Mouse (Mus musculus): ENCODE measurements at regions not wholly inside any gene's neighbourhood (a gene's known extent, or its start where the extent isn't known, plus 50 kb on each side); places are given as distances from the start of the nearest gene placed in this dataset.

- no peak for TF ChIP-seq CTCF (conservative IDR thresholded peaks at IDR 0.05)
Observed at GRCm38 (mm10) chr4:82178112-82178511, 527.4 kb downstream of the Nfib start.

GRCm38 (mm10) chr4:82176723-82177122 lies 528.8 kb downstream of the Nfib start:
- Histone ChIP-seq H3K4me3 (no peak overlapping the region), H3K27ac (no peak overlapping the region)
- no peak for DNase-seq (ENCODE audit: low spot score in 2 of 2)
- TF ChIP-seq CTCF (conservative IDR thresholded peaks at IDR 0.05): no peak

More at GRCm38 (mm10) chr4:82178112-82178511, 527.4 kb downstream of the Nfib start:
- no peak for DNase-seq (ENCODE audit: low spot score in 2 of 2)
- no peak overlapping the region for H3K27ac ChIP-seq
- no peak overlapping the region for H3K4me3 ChIP-seq

GRCm38 (mm10) chr4:82173461-82174085 lies 532.0 kb downstream of the Nfib start:
- TF ChIP-seq CTCF (conservative IDR thresholded peaks at IDR 0.05): no peak
- Histone ChIP-seq H3K4me3 (no peak overlapping the region), H3K27ac (no peak overlapping the region)
- DNase-seq (ENCODE audit: low spot score in 2 of 2): no peak

GRCm38 (mm10) chr4:82170930-82171329 lies 534.6 kb downstream of the Nfib start:
- TF ChIP-seq CTCF (conservative IDR thresholded peaks at IDR 0.05): no peak
- Histone ChIP-seq H3K4me3 (no peak overlapping the region), H3K27ac (no peak overlapping the region)
- no peak for DNase-seq (ENCODE audit: low spot score in 2 of 2)

- no peak for DNase-seq (ENCODE audit: low spot score in 2 of 2)
- TF ChIP-seq CTCF (conservative IDR thresholded peaks at IDR 0.05): no peak
- no peak overlapping the region for H3K4me3 ChIP-seq
- H3K27ac ChIP-seq: no peak overlapping the region
Observed at GRCm38 (mm10) chr4:82168032-82168431, 537.5 kb downstream of the Nfib start.

GRCm38 (mm10) chr4:82167396-82167795 lies 538.2 kb downstream of the Nfib start:
- Histone ChIP-seq H3K4me3 (no peak overlapping the region), H3K27ac (no peak overlapping the region)
- DNase-seq (ENCODE audit: low spot score in 2 of 2): no peak
- TF ChIP-seq CTCF (conservative IDR thresholded peaks at IDR 0.05): no peak

GRCm38 (mm10) chr4:82166826-82167225 lies 538.7 kb downstream of the Nfib start:
- Histone ChIP-seq H3K4me3 (no peak overlapping the region), H3K27ac (no peak overlapping the region)
- DNase-seq (ENCODE audit: low spot score in 2 of 2): no peak
- TF ChIP-seq CTCF (conservative IDR thresholded peaks at IDR 0.05): no peak

- H3K4me3 ChIP-seq: no peak overlapping the region
- TF ChIP-seq CTCF (conservative IDR thresholded peaks at IDR 0.05): no peak
- no peak overlapping the region for H3K27ac ChIP-seq
- no peak for DNase-seq (ENCODE audit: low spot score in 2 of 2)
Observed at GRCm38 (mm10) chr4:82166087-82166486, 539.5 kb downstream of the Nfib start.

- H3K4me3 ChIP-seq: no peak overlapping the region
- no peak overlapping the region for H3K27ac ChIP-seq
- TF ChIP-seq CTCF (conservative IDR thresholded peaks at IDR 0.05): no peak
Observed at GRCm38 (mm10) chr4:82164058-82164457, 541.5 kb downstream of the Nfib start.

GRCm38 (mm10) chr4:82161818-82162217 lies 543.7 kb downstream of the Nfib start:
- no peak for DNase-seq (ENCODE audit: low spot score in 2 of 2)
- no peak for TF ChIP-seq CTCF (conservative IDR thresholded peaks at IDR 0.05)
- no peak overlapping the region for H3K4me3 ChIP-seq
- H3K27ac ChIP-seq: no peak overlapping the region

More at GRCm38 (mm10) chr4:82164058-82164457, 541.5 kb downstream of the Nfib start:
- no peak for DNase-seq (ENCODE audit: low spot score in 2 of 2)

GRCm38 (mm10) chr4:82161232-82161631 lies 544.3 kb downstream of the Nfib start:
- TF ChIP-seq CTCF (conservative IDR thresholded peaks at IDR 0.05): no peak
- no peak for DNase-seq (ENCODE audit: low spot score in 2 of 2)
- Histone ChIP-seq H3K4me3 (no peak overlapping the region), H3K27ac (no peak overlapping the region)

GRCm38 (mm10) chr4:82160233-82160632 lies 545.3 kb downstream of the Nfib start:
- Histone ChIP-seq H3K27ac (no peak overlapping the region), H3K4me3 (no peak overlapping the region)
- DNase-seq (ENCODE audit: low spot score in 2 of 2): no peak
- no peak for TF ChIP-seq CTCF (conservative IDR thresholded peaks at IDR 0.05)

- no peak for TF ChIP-seq CTCF (conservative IDR thresholded peaks at IDR 0.05)
- Histone ChIP-seq H3K27ac (no peak overlapping the region), H3K4me3 (no peak overlapping the region)
- no peak for DNase-seq (ENCODE audit: low spot score in 2 of 2)
Observed at GRCm38 (mm10) chr4:82155642-82156320, 549.8 kb downstream of the Nfib start.

- peak; percentile 25 to 46 for DNase-seq (ENCODE audit: low spot score in 2 of 2)
- H3K27ac ChIP-seq: peak overlapping the region; percentile 37; the same call in 1 of the 2 replicates
- H3K4me3 ChIP-seq: no peak overlapping the region
- no peak for TF ChIP-seq CTCF (conservative IDR thresholded peaks at IDR 0.05)
Observed at GRCm38 (mm10) chr4:82154021-82154555, 551.5 kb downstream of the Nfib start.
